Mouse (Mus musculus): ENCODE measurements around the gene Rab27a. TPM values are rescaled to one million over a fixed set of nuclear protein-coding genes. Genes with fewer than 3 reads are reported as not detected.

The Rab27a gene
- polyA plus RNA-seq, 1 experiment: 7.4 TPM

Other genes with a start within 250 kb of the Rab27a start
- 0.10 and 0.22 TPM in 2 replicates for gene Prtg, start 238.0 kb upstream of the Rab27a start, polyA plus RNA-seq (2012; rRNA removed)
- gene Pygo1, start 119.2 kb upstream of the Rab27a start, polyA plus RNA-seq (2012; rRNA removed): 1.8 and 2.7 TPM in 2 replicates
- gene Dyx1c1, start 86.1 kb upstream of the Rab27a start, polyA plus RNA-seq (2012; rRNA removed): 1.3 TPM in 2 replicates
- 0.03 TPM in 2 replicates for gene Gm44503, start 86.0 kb upstream of the Rab27a start, polyA plus RNA-seq (2012; rRNA removed)
- 29.4 TPM in 2 replicates for gene Ccpg1os, start 59.5 kb upstream of the Rab27a start, polyA plus RNA-seq (2012; rRNA removed)
- gene Ccpg1, start 59.4 kb upstream of the Rab27a start, polyA plus RNA-seq (2012; rRNA removed): 25.9 and 49.0 TPM in 2 replicates
- gene Pigb, start 4.5 kb upstream of the Rab27a start, polyA plus RNA-seq (2012; rRNA removed): 14.2 and 15.7 TPM in 2 replicates
- gene Khdc3, start 57.0 kb downstream of the Rab27a start, polyA plus RNA-seq (2012; rRNA removed): 0.09 and 0.15 TPM in 2 replicates
- gene Gm20509, start 57.6 kb downstream of the Rab27a start, polyA plus RNA-seq (2012; rRNA removed): not detected in 2 replicates
- 55.3 and 56.0 TPM in 2 replicates for gene Rsl24d1, start 68.6 kb downstream of the Rab27a start, polyA plus RNA-seq (2012; rRNA removed)